Mouse (Mus musculus) bone marrow macrophage, adult 2 months (primary cell): ENCODE measurements around the gene Ly6g6f.
"Not testable (repeated sequence)": the region's sequence is repeated elsewhere in the genome, so short reads cannot be mapped to it uniquely, and the experiment has no call there.

ENCODE experiments used
- CTCF ChIP-seq: IDR thresholded peaks from 2 replicates; pipeline ENCODE4 v1.5.1; 2012; ENCODE audit warnings: low read depth, mild to moderate bottlenecking, low read length, moderate library complexity
- POLR2A ChIP-seq: IDR thresholded peaks from 2 replicates; pipeline ENCODE4 v1.6.1; 2012; ENCODE audit warnings: mild to moderate bottlenecking, low read depth, low read length, borderline replicate concordance

- not testable (repeated sequence) for TF ChIP-seq CTCF, POLR2A
These were observed 37.9 kb upstream of the Ly6g6f start for GRCm38 (mm10) chr17:35123287-35123686.
